Mouse (Mus musculus) testis, adult 2 months (tissue): ENCODE measurements around the gene Zfp637.

Experiments used
- CTCF ChIP-seq: fragments of 200-500 bp; IDR thresholded peaks from 2 replicates; pipeline ENCODE4 v1.5.1; 2012; ENCODE audit warnings: low read depth, mild to moderate bottlenecking, inconsistent platforms, low read length, moderate library complexity; ENCODE audit not compliant: control insufficient read depth, insufficient read depth, insufficient replicate concordance
- POLR2A ChIP-seq: fragments of 200-500 bp; IDR thresholded peaks from 2 replicates; pipeline ENCODE4 v1.6.1; 2012; ENCODE audit warnings: low read depth, mild to moderate bottlenecking, inconsistent platforms, low read length, moderate library complexity; ENCODE audit not compliant: control insufficient read depth

- TF ChIP-seq CTCF (no peak), POLR2A (no peak)
Measured at GRCm38 (mm10) chr6:117888642-117889096, 47.7 kb downstream of the Zfp637 start.
